Mouse (Mus musculus) spleen, postnatal 4 days (tissue): ENCODE measurements around the gene Ctla4.

ENCODE experiments used
- DNase-seq, 2 experiments: peaks; one replicate each; pipeline ENCODE4 v3.0.0; 2022; ENCODE audit warnings: low spot score in 2 of 2

The Ctla4 gene

DNA sequence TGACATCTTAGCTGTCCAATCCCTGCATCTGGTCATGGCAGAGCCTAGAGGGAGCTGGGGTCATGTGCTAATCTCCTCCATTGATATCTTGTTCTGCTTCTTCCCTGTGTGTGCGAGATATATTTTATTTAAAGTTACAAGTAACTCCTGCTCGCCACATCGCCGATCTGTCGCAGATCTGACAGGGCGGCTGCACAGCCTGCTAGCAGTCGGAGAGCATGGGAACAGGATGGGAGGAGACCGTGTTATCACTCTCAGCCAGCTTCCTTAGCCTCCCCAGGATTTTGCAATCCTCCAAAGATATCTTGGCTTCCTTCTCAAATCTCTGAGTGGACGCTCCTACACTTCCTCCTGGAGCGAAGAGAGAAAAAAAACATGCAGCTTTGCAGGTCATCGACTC, 73.7 kb downstream of the Ctla4 start:
- DNase-seq = no peak

- peak; percentile 27 to 68 for DNase-seq
Observed at GRCm38 (mm10) chr1:60961080-60961479, 74.3 kb downstream of the Ctla4 start.

DNA sequence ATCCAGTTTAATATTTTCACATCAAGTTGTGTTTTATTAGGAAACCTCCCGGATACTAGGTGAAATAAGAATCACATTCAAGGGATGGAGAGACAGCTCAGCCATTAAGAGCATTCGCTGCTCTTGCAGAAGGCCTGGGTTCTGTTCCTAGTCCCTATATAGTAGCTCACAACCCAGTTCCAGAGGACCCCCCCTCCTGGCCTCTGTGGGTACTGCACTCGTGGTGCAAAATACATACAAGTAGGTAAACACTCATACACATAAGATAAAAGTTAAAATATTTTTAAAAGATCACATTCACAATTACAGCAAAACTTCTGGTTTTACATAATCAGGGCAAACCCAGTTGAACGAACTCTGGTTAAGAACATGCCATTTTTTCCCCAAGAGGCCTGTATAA, 75.3 kb downstream of the Ctla4 start:
- DNase-seq = no peak
